Mouse (Mus musculus): Measurements from ENCODE around the gene 1110051M20Rik.

DNA sequence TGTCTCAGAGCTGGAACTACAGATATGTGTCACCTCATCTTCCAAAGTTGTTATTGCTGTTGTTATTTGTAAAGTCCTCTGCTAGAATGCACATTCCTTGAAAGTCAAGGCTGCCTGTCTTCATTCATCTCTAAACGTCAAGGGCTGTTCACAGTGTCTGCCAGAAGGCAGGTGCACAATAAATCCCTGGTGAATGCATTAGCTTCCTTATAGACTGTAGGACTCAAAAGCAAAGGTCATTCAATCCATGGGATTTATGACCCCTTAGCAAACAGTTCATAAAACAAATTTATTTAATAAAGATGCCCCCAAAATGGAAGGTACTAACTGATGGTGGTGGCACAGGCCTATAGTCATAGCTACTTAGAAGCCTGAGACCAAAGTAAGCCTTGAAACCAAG is 5.2 kb upstream of the 1110051M20Rik start:
- no peak for TF ChIP-seq POLR2A (IDR thresholded peaks at IDR 0.05; ENCODE audit: borderline replicate concordance, extremely low read depth, low read depth, low read length)
- no peak for TF ChIP-seq CTCF (IDR thresholded peaks at IDR 0.05; ENCODE audit: insufficient read depth, low read length)
